Mouse (Mus musculus): ENCODE measurements around the gene Ice1. TPM values are rescaled to one million over a fixed set of nuclear protein-coding genes. Genes with fewer than 3 reads are reported as not detected.

Gene Ice1
- polyA plus RNA-seq, 1 experiment, result 15.9 TPM

- H3K4me3 ChIP-seq, result no peak overlapping the region
- peak overlapping the region; percentile 71 for H3K4me2 ChIP-seq (ENCODE audit: low read depth)
- TF ChIP-seq MYOD1 (IDR thresholded peaks at IDR 0.05; ENCODE audit: control insufficient read depth in 1 of 3, insufficient read length in 2 of 3, low read depth in 2 of 3) (no peak), MAX (IDR thresholded peaks at IDR 0.05; ENCODE audit: low read depth) (no peak), TCF3 (IDR thresholded peaks at IDR 0.05; ENCODE audit: insufficient read length, low read depth) (no peak), TCF12 (IDR thresholded peaks at IDR 0.05; ENCODE audit: insufficient read depth, poor library complexity, severe bottlenecking) (no peak), MYOG (IDR thresholded peaks at IDR 0.05; ENCODE audit: control insufficient read depth in 1 of 3, insufficient read depth in 1 of 3, insufficient read length in 2 of 3, low read depth in 2 of 3) (no peak), CEBPB (IDR thresholded peaks at IDR 0.05; ENCODE audit: insufficient read depth, poor library complexity, severe bottlenecking) (no peak), E2F4 (IDR thresholded peaks at IDR 0.05; ENCODE audit: insufficient read depth) (no peak), POLR2AphosphoS2 (IDR thresholded peaks at IDR 0.05; ENCODE audit: insufficient read length, low read depth) (no peak), POLR2A (IDR thresholded peaks at IDR 0.05; ENCODE audit: insufficient read length, low read depth) (no peak), REST (IDR thresholded peaks at IDR 0.05; ENCODE audit: insufficient read depth, insufficient read length) (no peak), USF1 (IDR thresholded peaks at IDR 0.05; ENCODE audit: low read depth) (no peak), SRF (IDR thresholded peaks at IDR 0.05; ENCODE audit: control insufficient read depth, insufficient read length, low read depth) (no peak)
- H3K36me3 ChIP-seq (ENCODE audit: control insufficient read depth, insufficient read depth), result no peaks in the 10 kb centered on the region
- no peaks in the 10 kb centered on the region for H3K27me3 ChIP-seq (ENCODE audit: control insufficient read depth, insufficient read depth, insufficient read length)
- H3ac ChIP-seq (ENCODE audit: control insufficient read depth, insufficient read length), result no peak overlapping the region
- H3K79me2 ChIP-seq (ENCODE audit: control insufficient read depth, insufficient read depth), result no peaks in the 10 kb centered on the region
Observed at GRCm38 (mm10) chr13:70653457-70653856, 16.0 kb upstream of the Ice1 start.

GRCm38 (mm10) chr13:70650011-70650436, 12.6 kb upstream of the Ice1 start:
- TF ChIP-seq CEBPB (IDR thresholded peaks at IDR 0.05; ENCODE audit: insufficient read depth, poor library complexity, severe bottlenecking), result no peak
- TF ChIP-seq MYOD1 (IDR thresholded peaks at IDR 0.05; ENCODE audit: control insufficient read depth in 1 of 3, insufficient read length in 2 of 3, low read depth in 2 of 3), result peak in 2 of 3 experiments; percentile 72 to 86
- peak in 2 of 3 experiments; percentile 57 to 82 for TF ChIP-seq MYOG (IDR thresholded peaks at IDR 0.05; ENCODE audit: control insufficient read depth in 1 of 3, insufficient read depth in 1 of 3, insufficient read length in 2 of 3, low read depth in 2 of 3)
- no peak for TF ChIP-seq POLR2A (IDR thresholded peaks at IDR 0.05; ENCODE audit: insufficient read length, low read depth)

GRCm38 (mm10) chr13:70645968-70646505, 8.6 kb upstream of the Ice1 start:
- Histone ChIP-seq H3K36me3 (ENCODE audit: control insufficient read depth, insufficient read depth) (no peaks in the 10 kb centered on the region), H3K4me2 (ENCODE audit: low read depth) (no peak overlapping the region), H3K4me3 (no peak overlapping the region), H3ac (ENCODE audit: control insufficient read depth, insufficient read length) (no peak overlapping the region), H3K79me2 (ENCODE audit: control insufficient read depth, insufficient read depth) (no peaks in the 10 kb centered on the region), H3K27me3 (ENCODE audit: control insufficient read depth, insufficient read depth, insufficient read length) (no peaks in the 10 kb centered on the region)
- TF ChIP-seq SRF (IDR thresholded peaks at IDR 0.05; ENCODE audit: control insufficient read depth, insufficient read length, low read depth) (no peak), CEBPB (IDR thresholded peaks at IDR 0.05; ENCODE audit: insufficient read depth, poor library complexity, severe bottlenecking) (no peak), POLR2AphosphoS2 (IDR thresholded peaks at IDR 0.05; ENCODE audit: insufficient read length, low read depth) (no peak), MYOG (IDR thresholded peaks at IDR 0.05; ENCODE audit: control insufficient read depth in 1 of 3, insufficient read depth in 1 of 3, insufficient read length in 2 of 3, low read depth in 2 of 3) (no peak), USF1 (IDR thresholded peaks at IDR 0.05; ENCODE audit: low read depth) (no peak), MAX (IDR thresholded peaks at IDR 0.05; ENCODE audit: low read depth) (no peak), E2F4 (IDR thresholded peaks at IDR 0.05; ENCODE audit: insufficient read depth) (no peak), REST (IDR thresholded peaks at IDR 0.05; ENCODE audit: insufficient read depth, insufficient read length) (no peak), TCF12 (IDR thresholded peaks at IDR 0.05; ENCODE audit: insufficient read depth, poor library complexity, severe bottlenecking) (no peak), TCF3 (IDR thresholded peaks at IDR 0.05; ENCODE audit: insufficient read length, low read depth) (no peak), POLR2A (IDR thresholded peaks at IDR 0.05; ENCODE audit: insufficient read length, low read depth) (no peak), MYOD1 (IDR thresholded peaks at IDR 0.05; ENCODE audit: control insufficient read depth in 1 of 3, insufficient read length in 2 of 3, low read depth in 2 of 3) (no peak)

More at GRCm38 (mm10) chr13:70650011-70650436, 12.6 kb upstream of the Ice1 start:
- no peaks in the 10 kb centered on the region for H3K79me2 ChIP-seq (ENCODE audit: control insufficient read depth, insufficient read depth)
- no peak overlapping the region for H3K4me2 ChIP-seq (ENCODE audit: low read depth)
- no peak overlapping the region for H3ac ChIP-seq (ENCODE audit: control insufficient read depth, insufficient read length)
- no peak overlapping the region for H3K4me3 ChIP-seq
- no peaks in the 10 kb centered on the region for H3K36me3 ChIP-seq (ENCODE audit: control insufficient read depth, insufficient read depth)
- H3K27me3 ChIP-seq (ENCODE audit: control insufficient read depth, insufficient read depth, insufficient read length), result no peaks in the 10 kb centered on the region

GRCm38 (mm10) chr13:70644083-70644462, 6.6 kb upstream of the Ice1 start:
- TF ChIP-seq POLR2A (IDR thresholded peaks at IDR 0.05; ENCODE audit: insufficient read length, low read depth), result no peak
- TF ChIP-seq TCF12 (IDR thresholded peaks at IDR 0.05; ENCODE audit: insufficient read depth, poor library complexity, severe bottlenecking), result no peak
- TF ChIP-seq POLR2AphosphoS2 (IDR thresholded peaks at IDR 0.05; ENCODE audit: insufficient read length, low read depth), result no peak
- TF ChIP-seq MAX (IDR thresholded peaks at IDR 0.05; ENCODE audit: low read depth), result no peak
- TF ChIP-seq SRF (IDR thresholded peaks at IDR 0.05; ENCODE audit: control insufficient read depth, insufficient read length, low read depth), result no peak
- no peak for TF ChIP-seq TCF3 (IDR thresholded peaks at IDR 0.05; ENCODE audit: insufficient read length, low read depth)
- no peak for TF ChIP-seq MYOD1 (IDR thresholded peaks at IDR 0.05; ENCODE audit: control insufficient read depth in 1 of 3, insufficient read length in 2 of 3, low read depth in 2 of 3)
- no peak for TF ChIP-seq CEBPB (IDR thresholded peaks at IDR 0.05; ENCODE audit: insufficient read depth, poor library complexity, severe bottlenecking)
- TF ChIP-seq MYOG (IDR thresholded peaks at IDR 0.05; ENCODE audit: control insufficient read depth in 1 of 3, insufficient read depth in 1 of 3, insufficient read length in 2 of 3, low read depth in 2 of 3), result no peak
- no peak for TF ChIP-seq REST (IDR thresholded peaks at IDR 0.05; ENCODE audit: insufficient read depth, insufficient read length)
- no peak for TF ChIP-seq E2F4 (IDR thresholded peaks at IDR 0.05; ENCODE audit: insufficient read depth)
- TF ChIP-seq USF1 (IDR thresholded peaks at IDR 0.05; ENCODE audit: low read depth), result no peak
- Histone ChIP-seq H3K4me2 (ENCODE audit: low read depth) (no peak overlapping the region), H3K79me2 (ENCODE audit: control insufficient read depth, insufficient read depth) (no peaks in the 10 kb centered on the region), H3K4me3 (no peak overlapping the region), H3K36me3 (ENCODE audit: control insufficient read depth, insufficient read depth) (no peaks in the 10 kb centered on the region), H3K27me3 (ENCODE audit: control insufficient read depth, insufficient read depth, insufficient read length) (no peaks in the 10 kb centered on the region), H3ac (ENCODE audit: control insufficient read depth, insufficient read length) (no peak overlapping the region)

Data from myocyte (in vitro differentiated cells).